Mouse (Mus musculus) kidney, postnatal 10 days (tissue): ENCODE results near the gene Map2.
A peak's percentile ranks its signal among the peaks of the same experiment; 100 is the strongest.

Experiments used
- DNase-seq: peaks from one replicate; pipeline ENCODE4 v3.0.0; 2021; ENCODE audit warnings: mixed read lengths

Gene Map2

GRCm38 (mm10) chr1:66320378-66321135 lies 145.5 kb downstream of the Map2 start:
- no peak for DNase-seq

GRCm38 (mm10) chr1:66321136-66321502 lies 146.0 kb downstream of the Map2 start:
- DNase-seq: no peak

DNA sequence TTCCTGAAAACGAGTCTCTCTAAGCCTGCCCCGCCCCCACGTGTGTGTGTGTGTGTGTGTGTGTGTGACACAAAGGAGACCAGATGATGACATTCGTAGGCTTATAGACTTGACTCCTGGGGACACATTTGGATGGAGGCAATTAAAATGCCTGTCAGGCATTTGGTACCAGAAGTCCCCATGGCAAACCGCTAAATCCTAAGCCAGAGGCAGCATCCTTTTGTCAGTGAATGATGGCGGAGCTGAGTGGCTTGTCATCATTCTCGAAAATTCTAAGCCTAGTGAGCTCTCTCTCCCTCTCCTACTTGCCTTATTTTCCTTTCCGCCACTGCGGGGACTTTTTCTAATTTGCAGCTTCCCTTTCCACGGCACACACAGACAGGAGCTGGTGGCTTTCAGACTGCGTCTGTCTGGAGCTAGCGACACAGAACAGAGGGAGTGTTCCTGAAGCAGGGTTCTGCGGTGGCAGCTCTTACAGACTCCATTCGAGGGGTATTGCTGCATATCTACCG lies 146.6 kb downstream of the Map2 start:
- DNase-seq: peak; percentile 13

DNA sequence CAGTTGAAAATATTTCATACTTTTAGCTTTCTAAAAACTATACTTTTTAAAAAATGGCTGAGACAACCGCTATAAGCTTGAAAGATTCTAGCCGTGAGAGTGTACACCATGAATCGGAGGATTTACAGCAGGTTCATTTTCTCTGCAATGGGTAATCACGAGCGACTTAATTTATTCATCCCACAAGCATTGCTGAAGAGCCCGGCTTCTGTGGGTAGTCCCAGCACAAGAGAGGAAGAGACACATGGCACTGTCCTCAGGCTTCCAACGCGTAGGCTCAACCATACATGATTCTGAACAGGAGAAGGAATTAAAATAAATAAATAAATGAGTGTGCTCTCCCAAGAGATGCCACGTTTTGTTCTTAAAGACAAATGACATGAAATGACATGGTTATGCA lies 148.4 kb downstream of the Map2 start:
- no peak for DNase-seq

- no peak for DNase-seq
These were observed 149.9 kb downstream of the Map2 start for GRCm38 (mm10) chr1:66324951-66325350.

DNA sequence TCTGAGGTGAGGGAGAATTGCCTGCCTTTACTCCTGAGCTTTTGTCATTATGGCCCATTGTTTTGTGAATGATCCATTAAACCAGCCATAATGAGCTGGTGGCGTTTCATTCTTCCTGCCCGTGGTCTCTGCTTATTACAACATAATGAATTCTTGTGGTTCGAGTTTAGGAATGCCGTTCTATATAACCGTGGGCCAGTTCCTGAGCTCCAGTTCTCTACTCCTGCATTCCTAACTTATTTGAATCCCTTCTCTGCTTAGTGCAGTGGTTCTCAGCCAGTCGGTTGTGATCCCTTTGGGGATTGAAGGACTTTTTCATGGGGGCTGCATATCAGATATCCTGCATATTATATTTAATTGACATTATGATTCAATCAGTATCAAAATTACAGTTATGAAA lies 153.9 kb downstream of the Map2 start:
- DNase-seq: no peak

- DNase-seq: no peak
These were observed 154.5 kb downstream of the Map2 start for GRCm38 (mm10) chr1:66329534-66329933.

DNA sequence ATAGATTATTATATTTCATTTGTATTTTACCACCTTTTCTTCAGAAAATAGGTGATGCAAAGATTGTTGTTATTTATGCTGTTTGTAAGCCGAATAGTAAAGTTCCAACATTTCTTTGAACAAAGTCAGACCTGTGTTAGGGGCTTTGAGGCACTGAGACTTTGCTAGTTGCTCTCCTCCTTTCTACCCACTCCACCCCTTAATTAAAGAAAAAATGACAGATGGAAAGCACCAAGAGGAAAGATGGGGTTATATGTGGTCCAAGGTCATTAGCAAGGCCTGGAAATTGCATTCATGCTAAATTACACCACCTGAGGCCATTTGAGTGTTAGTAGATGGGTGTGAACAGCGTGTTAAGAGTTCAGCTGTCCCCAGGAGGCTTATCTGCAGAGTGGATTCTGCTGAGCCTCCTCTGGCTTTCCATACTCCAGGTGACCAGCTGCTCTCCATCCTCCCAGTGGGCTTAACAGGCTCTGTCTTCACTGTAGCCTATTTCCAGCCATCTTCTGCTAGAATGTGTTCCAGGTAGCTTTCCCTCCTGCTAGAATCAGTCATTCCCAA lies 160.7 kb downstream of the Map2 start:
- DNase-seq: no peak

- no peak for DNase-seq
These were observed 164.1 kb downstream of the Map2 start for GRCm38 (mm10) chr1:66339213-66339612.

GRCm38 (mm10) chr1:66348404-66349165 lies 173.5 kb downstream of the Map2 start:
- no peak for DNase-seq

GRCm38 (mm10) chr1:66349166-66349835 lies 174.2 kb downstream of the Map2 start:
- no peak for DNase-seq

DNA sequence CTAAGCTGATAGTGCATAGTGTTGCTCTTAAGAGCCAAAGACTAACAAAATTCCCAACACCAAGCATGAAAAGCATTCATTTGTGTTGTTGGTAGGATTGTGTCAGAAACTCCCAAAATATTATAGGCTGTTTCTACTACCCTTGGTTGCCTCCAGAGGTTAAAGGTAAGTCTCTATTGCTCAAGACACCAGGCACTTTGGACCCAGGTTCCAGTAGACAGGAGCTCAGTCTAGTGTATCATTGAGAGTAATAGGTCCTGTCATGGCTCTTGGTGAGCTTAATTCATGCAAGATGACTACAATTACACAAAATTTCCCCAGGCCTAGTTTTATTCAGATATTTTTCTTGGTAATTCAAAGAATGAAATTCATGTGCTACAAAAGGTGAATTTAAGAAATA lies 176.3 kb downstream of the Map2 start:
- no peak for DNase-seq

DNA sequence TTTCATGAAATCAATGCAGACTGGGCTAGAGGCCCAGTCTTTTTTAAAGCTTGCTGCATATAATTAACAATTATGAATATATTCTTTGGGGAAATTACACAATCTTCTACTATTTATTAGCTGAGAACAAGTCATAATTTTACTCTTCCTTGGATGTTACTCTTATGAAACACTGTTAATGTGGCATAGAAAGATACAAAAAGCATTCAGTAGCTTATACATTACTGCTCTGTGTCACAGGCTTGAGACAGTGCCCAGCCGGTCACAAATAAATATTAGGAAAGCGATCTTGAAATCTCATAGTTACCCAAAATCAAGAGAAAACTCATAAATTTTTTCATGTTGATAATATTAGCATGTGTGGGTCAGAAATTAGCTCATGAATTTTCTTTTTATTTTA lies 186.7 kb downstream of the Map2 start:
- DNase-seq: no peak

GRCm38 (mm10) chr1:66363285-66363684 lies 188.2 kb downstream of the Map2 start:
- no peak for DNase-seq

DNA sequence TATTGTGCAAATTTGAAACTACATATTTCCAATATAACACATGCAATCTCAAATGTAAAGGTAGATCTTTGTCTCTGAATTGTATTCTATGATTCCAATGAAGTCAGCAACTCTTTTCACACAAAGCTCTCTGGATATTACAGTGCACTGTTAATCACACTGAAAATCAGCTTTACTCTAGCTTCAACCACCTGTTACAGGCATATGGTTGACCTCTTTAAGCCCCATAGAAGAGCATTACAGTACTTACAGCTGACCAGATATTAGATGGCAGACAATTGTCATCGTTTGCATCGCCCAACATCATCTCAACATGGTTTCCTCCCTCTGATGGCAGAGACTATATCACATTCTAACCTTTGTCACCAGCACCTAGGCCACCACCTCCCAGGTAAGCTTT lies 189.3 kb downstream of the Map2 start:
- no peak for DNase-seq

GRCm38 (mm10) chr1:66365600-66365999 lies 190.5 kb downstream of the Map2 start:
- DNase-seq: no peak

DNA sequence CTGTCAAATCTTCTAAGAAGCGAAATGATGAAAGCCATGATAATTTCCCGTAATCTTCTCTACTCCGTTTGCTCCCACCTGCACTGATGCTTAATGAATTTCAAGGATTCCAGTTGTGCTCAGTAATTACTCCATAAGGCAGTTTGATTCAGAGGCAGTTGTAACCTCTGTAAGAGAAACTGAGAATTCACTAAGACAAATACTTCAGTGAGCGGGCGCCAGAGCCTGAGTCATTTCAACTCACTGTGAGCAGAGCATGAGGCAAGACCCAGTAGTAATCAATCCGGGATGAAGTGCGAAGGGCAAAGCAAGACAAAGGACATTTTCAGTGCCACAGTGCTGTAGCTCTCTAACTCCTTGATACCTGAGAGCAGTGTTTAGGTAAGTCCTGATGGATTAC lies 194.4 kb downstream of the Map2 start:
- no peak for DNase-seq

DNA sequence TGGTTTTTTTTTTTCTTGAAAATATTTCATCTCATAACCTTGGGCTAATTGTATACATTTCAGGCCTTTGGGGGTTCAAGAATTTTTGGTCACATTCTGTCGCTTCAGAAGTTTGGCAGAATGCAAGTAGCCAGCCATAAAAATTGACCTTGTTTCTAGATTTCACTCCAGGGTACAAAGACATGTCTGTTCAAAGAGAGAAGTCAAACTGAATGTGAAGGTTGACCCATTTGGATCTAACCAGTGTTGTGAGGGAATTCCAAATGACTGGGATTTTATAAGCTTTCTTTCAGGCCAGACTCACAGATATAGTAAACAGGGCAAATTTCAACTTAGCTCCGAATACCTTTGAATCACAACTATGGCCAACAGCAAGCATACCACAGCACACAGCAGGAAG lies 196.3 kb downstream of the Map2 start:
- DNase-seq: no peak

DNA sequence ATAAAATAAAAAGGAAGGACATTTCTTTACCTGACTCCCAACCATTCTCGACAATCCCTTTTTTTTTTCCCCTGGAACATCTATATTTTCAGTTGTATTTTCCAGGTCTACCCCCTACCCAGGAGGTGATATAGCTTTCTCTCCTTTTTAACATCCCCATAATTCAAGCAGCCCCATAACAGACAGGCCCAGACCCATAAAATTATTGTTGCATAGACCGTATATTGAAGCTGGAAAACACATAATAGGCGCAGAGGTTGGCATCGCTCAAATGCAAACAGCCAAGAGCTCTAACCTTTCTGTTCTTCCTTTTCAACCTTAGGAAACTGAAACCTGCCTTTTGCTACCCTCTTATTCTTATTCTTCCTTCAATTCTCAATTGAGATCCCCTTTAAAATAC lies 211.2 kb downstream of the Map2 start:
- DNase-seq: no peak

DNA sequence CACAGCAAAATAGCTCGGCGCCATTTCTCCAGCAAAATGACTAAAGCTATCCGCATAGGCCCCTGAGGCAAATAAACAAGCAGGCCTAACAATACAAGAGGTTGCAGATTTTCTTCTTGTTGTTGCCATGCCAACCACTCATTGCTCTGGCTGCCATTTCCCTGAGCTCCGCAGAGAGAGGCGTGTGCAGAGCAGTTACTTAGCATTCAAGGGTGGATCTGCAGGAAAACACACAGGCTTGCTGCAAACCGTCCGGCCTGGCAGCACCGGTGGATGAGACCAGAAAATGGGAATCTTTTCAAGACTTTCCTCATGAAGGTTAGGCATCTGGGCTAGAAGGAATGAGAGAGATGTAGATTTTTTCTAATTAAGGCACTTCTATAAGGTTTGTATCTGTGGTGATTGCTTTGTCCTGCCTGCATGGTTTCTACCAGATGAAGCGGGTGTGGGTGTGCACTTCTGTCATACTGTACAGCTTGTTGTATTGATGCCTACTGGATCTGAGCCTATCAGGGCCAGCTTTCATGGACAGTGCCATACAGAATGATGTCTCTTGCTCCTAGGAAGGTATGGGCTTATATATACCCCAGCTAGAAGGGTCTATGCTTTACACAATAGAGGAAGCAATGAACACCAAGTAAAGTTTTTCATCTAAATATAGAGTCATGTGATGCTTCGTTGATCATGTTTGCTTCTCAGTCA lies 211.8 kb downstream of the Map2 start:
- DNase-seq: no peak

GRCm38 (mm10) chr1:66388561-66388960 lies 213.5 kb downstream of the Map2 start:
- no peak for DNase-seq

DNA sequence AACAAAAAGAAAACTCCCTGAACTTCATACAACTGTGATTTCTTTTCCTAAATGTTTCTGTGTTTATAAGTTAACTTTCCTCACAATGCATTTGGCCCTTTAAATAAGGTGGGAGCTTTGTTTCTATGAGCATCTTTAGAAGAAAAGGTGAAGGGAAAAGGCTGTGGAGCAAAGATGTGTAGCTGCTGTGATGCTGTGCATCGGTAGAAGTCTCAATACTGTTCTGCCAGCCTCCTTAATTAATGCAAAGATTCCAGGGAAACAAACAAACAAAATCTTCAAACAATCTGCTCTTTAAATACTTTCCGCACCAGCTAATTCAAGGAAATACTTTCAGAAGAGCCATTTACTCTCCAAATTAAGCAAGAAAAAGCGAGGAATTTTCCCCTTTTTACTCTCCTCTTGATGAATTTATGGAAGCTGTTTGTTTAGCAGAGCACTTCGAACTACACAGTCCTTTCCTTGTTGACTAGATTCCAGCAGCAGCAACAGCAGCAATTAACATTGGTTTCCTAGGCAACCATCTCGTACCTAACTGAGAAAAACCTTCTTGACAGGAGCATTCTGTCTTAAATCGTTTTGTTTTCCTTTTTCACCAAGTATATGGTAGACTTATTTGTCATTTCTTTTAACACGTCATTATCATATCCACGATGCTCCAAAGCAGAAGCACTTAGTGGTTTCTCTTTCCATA lies 220.0 kb downstream of the Map2 start:
- DNase-seq: no peak
